Mouse (Mus musculus) lung, embryonic 16.5 days (tissue): Measurements from ENCODE around the gene Ldhal6b. TPM values are rescaled to one million over a fixed set of nuclear protein-coding genes. Genes with fewer than 3 reads are reported as not detected.

Experiments
- ATAC-seq: fragments of 200-750 bp; cut with Nextera tagmentation; 2 replicates; pipeline ENCODE4 v1.8.0; 2017; ENCODE audit warnings: low read depth, mild to moderate bottlenecking, moderate library complexity
- H3K27ac ChIP-seq: fragments of 300-500 bp; sonication (generic); 2 replicates; pipeline ENCODE4 v1.5.1; 2014; ENCODE audit warnings: mild to moderate bottlenecking, control low read depth, low read length
- H3K27me3 ChIP-seq: fragments of 300-500 bp; sonication (generic); 2 replicates; pipeline ENCODE4 v1.6.1; 2014; ENCODE audit warnings: low read depth, low read length, mixed read lengths; ENCODE audit not compliant: control insufficient read depth, insufficient read depth
- H3K36me3 ChIP-seq: fragments of 300-500 bp; sonication (generic); 2 replicates; pipeline ENCODE4 v1.6.1; 2014; ENCODE audit warnings: low read length; ENCODE audit not compliant: control insufficient read depth, insufficient read depth
- H3K4me1 ChIP-seq: fragments of 300-500 bp; sonication (generic); replicated peaks from 2 replicates; pipeline ENCODE4 v1.6.1; 2014; ENCODE audit warnings: low read length, mixed read lengths; ENCODE audit not compliant: control insufficient read depth, insufficient read depth
- H3K4me2 ChIP-seq: fragments of 300-500 bp; sonication (generic); 2 replicates; pipeline ENCODE4 v1.6.1; 2014; ENCODE audit warnings: low read depth, low read length, control low read depth
- H3K4me3 ChIP-seq: fragments of 300-500 bp; sonication (generic); 2 replicates; pipeline ENCODE4 v1.5.1; 2014; ENCODE audit warnings: mild to moderate bottlenecking, low read length, control low read depth
- H3K9ac ChIP-seq: fragments of 300-500 bp; sonication (generic); 2 replicates; pipeline ENCODE4 v1.6.1; 2014; ENCODE audit warnings: low read length, control low read depth
- H3K9me3 ChIP-seq: fragments of 300-500 bp; sonication (generic); 2 replicates; pipeline ENCODE4 v1.6.1; 2016; ENCODE audit warnings: low read length; ENCODE audit not compliant: control insufficient read depth
- WGBS: fragments of 180-500 bp; shearing (Covaris S2); extraction: QIAGEN DNeasy Blood & Tissue Kit; methylation state at CpG from one replicate; pipeline ENCODE4 v1.1.7; 2014; 5-methylcytosine and 5-hydroxymethylcytosine counted together
- polyA plus RNA-seq: library from polyadenylated mRNA; unstranded; fragments of >200 nt; fragmentation: Nextera tagmentation; extraction: Ambion mirVana; gene quantifications from 2 replicates; pipeline ENCODE4 v1.2.1, GENCODE M21; 2015

Ldhal6b gene
- polyA plus RNA-seq, 1 experiment from 2014 or later, result not detected

DNA sequence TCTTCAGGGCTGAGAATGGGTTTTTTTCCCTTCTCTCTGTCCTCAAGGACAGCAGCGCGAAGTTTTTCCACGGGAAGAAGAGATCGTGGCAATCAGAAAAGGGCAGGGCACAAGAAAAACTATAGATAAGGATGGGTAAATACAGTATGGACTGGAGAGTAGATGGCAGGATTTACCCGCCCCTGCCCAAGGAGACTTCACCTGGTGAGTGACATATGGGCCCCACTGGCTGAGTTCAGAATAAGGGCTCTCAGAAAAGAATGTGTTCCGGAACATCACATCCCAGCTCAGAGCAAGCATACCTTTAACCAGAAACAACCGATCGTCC lies 21.2 kb upstream of the Ldhal6b start:
- H3K4me2 ChIP-seq, result peak overlapping the region; percentile 77
- peak overlapping the region; percentile 60 for H3K4me3 ChIP-seq
- no peak overlapping the region for H3K27ac ChIP-seq
- no peaks in the 10 kb centered on the region for H3K27me3 ChIP-seq
- H3K9me3 ChIP-seq, result no peaks in the 10 kb centered on the region
- H3K36me3 ChIP-seq, result no peaks in the 10 kb centered on the region
- peak; percentile 18; the same call in 1 of the 2 replicates for ATAC-seq
- H3K9ac ChIP-seq, result peak overlapping the region; percentile 81
- peaks cover 10% of the 10 kb centered on the region for H3K4me1 ChIP-seq
- WGBS, result 0% methylated on average over 8 of the region's 8 CpGs

DNA sequence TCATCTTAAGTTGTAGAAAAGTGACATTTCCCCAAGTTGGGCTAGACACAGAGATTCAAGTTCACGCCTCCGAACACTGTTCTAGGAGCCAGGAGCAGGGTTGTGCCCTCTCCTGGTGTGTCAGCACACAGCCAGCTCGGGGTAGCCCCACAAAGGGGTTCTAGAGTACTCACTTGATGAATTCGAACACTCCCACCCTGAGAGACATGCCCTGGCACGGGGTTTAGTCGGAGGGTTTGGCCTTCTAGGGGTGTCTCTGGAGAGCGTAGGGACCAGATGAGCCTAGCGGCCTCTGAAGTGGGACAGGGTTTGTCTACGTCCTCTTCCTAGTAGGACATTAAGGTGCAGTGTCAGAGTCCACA lies 11.2 kb upstream of the Ldhal6b start:
- Histone ChIP-seq H3K27me3 (no peaks in the 10 kb centered on the region), H3K9ac (no peak overlapping the region), H3K4me2 (no peak overlapping the region), H3K36me3 (peaks cover 18% of the 10 kb centered on the region; the same call in 1 of the 2 replicates), H3K27ac (no peak overlapping the region), H3K4me1 (no peaks in the 10 kb centered on the region), H3K9me3 (no peaks in the 10 kb centered on the region), H3K4me3 (no peak overlapping the region)
- WGBS, result 78% methylated on average over 9 of the region's 9 CpGs
- peak; percentile 45 for ATAC-seq

DNA sequence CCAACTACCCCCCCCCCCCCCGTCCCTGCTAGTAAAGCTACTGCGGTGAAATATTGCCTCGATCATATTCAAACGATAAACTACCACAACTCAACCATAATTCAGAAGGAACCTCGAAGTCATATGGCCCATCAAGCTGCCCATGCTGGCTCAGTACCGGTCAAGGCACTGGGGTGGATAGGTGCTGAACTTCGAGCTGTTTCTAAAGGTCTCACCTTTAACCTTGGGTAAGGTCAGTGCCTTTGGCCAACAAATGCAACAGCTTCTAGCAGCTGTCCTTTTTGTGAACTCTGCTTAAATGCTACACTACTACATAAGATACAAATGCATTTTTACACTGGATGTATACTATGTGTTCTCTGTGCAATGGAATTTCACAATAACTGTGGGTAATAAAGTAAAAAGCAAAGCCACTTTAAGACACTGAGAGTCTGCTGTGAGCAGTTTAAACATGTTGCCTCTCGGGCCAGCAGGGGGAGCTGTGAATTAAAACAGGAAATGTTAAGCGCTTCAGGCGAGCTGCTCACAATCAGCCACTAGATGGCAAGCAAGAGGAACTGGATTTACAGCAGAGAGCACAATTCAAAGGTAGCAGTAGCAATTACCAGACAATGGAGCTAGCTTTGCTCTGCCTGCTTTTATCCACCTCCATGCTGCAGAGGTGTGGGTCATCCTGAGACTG lies 10.7 kb upstream of the Ldhal6b start:
- Histone ChIP-seq H3K9me3 (no peaks in the 10 kb centered on the region), H3K9ac (no peak overlapping the region), H3K4me1 (no peaks in the 10 kb centered on the region), H3K4me3 (no peak overlapping the region), H3K27me3 (no peaks in the 10 kb centered on the region), H3K36me3 (peaks cover 18% of the 10 kb centered on the region; the same call in 1 of the 2 replicates), H3K4me2 (no peak overlapping the region), H3K27ac (no peak overlapping the region)
- ATAC-seq, result peak; percentile 79
- 55% methylated on average over 10 of the region's 10 CpGs for WGBS

DNA sequence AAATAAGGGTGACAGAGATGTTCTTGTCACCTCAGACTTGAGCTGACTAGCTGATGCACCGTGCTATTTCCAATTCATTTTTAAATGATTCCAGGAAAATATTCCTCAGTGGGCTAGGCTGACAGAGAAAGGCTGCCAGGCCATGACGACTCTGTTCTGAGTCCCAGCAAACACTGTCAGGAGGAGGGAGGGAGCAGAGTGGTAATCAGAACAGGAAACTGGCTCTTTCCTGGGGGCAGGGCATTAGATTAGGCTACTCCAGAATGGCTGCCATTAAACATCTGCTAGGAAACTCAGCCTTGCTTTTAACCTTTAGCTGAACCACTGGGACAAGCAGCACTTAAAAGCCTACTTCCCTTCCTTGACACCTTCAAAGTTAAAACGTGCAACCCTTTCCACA lies 6.6 kb upstream of the Ldhal6b start:
- no peak overlapping the region for H3K27ac ChIP-seq
- no peak overlapping the region for H3K4me3 ChIP-seq
- H3K9ac ChIP-seq, result no peak overlapping the region
- H3K27me3 ChIP-seq, result no peaks in the 10 kb centered on the region
- WGBS, result 21% methylated on average over 3 of the region's 3 CpGs
- H3K36me3 ChIP-seq, result peaks cover 2% of the 10 kb centered on the region; the same call in 1 of the 2 replicates
- H3K4me2 ChIP-seq, result no peak overlapping the region
- H3K4me1 ChIP-seq, result no peaks in the 10 kb centered on the region
- no peak for ATAC-seq
- H3K9me3 ChIP-seq, result no peaks in the 10 kb centered on the region

DNA sequence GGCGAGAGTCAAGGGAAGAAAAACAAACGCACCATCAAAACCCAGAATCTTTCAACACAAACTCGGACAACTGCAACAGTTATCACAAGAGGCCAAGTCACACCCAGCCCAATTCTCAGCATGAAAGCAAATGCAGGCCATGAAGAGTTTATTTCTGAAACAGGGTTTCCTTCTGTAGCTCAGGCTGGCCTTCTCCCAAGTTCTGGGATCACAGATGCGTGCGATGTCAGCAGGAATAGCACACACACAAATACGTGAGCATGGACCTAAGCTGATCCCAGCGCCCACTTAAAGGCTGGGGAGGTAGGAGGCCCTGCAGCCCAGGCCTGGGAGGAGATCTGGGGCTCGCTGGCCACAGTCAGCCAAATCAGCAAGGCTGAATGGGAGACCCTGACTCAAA lies 5.6 kb upstream of the Ldhal6b start:
- no peak overlapping the region for H3K4me3 ChIP-seq
- no peak for ATAC-seq

DNA sequence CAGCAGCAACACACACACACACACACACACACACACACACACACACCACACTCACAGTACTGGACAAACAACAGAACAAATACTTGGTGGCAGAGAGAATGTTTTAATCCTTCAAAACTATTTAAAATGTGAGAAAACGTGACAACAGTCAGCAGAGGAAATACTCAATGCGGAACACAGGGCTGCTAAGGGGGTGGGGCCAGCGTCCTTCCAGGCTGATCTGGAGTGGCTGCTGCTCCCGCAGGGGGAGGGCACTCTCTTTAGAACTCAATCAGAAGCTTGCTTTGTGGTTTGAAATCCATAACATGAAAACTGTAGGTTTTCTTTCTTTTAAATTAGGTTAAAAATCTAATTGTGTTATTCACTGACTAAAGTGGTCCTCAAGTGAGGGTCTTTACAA lies 3.3 kb upstream of the Ldhal6b start:
- Histone ChIP-seq H3K9me3 (no peaks in the 10 kb centered on the region), H3K4me1 (no peaks in the 10 kb centered on the region), H3K36me3 (peaks cover 9% of the 10 kb centered on the region), H3K27ac (no peak overlapping the region), H3K9ac (no peak overlapping the region), H3K27me3 (no peaks in the 10 kb centered on the region), H3K4me2 (no peak overlapping the region), H3K4me3 (no peak overlapping the region)
- 30% methylated on average over 4 of the region's 4 CpGs for WGBS
- ATAC-seq, result peak; percentile 77; the same call in 1 of the 2 replicates

More for the DNA sequence above, 5.6 kb upstream of the Ldhal6b start:
- 79% methylated on average over 8 of the region's 8 CpGs for WGBS
- no peaks in the 10 kb centered on the region for H3K27me3 ChIP-seq
- H3K27ac ChIP-seq, result no peak overlapping the region
- H3K4me1 ChIP-seq, result no peaks in the 10 kb centered on the region
- no peak overlapping the region for H3K4me2 ChIP-seq
- H3K9me3 ChIP-seq, result no peaks in the 10 kb centered on the region
- peaks cover 2% of the 10 kb centered on the region; the same call in 1 of the 2 replicates for H3K36me3 ChIP-seq
- H3K9ac ChIP-seq, result no peak overlapping the region

DNA sequence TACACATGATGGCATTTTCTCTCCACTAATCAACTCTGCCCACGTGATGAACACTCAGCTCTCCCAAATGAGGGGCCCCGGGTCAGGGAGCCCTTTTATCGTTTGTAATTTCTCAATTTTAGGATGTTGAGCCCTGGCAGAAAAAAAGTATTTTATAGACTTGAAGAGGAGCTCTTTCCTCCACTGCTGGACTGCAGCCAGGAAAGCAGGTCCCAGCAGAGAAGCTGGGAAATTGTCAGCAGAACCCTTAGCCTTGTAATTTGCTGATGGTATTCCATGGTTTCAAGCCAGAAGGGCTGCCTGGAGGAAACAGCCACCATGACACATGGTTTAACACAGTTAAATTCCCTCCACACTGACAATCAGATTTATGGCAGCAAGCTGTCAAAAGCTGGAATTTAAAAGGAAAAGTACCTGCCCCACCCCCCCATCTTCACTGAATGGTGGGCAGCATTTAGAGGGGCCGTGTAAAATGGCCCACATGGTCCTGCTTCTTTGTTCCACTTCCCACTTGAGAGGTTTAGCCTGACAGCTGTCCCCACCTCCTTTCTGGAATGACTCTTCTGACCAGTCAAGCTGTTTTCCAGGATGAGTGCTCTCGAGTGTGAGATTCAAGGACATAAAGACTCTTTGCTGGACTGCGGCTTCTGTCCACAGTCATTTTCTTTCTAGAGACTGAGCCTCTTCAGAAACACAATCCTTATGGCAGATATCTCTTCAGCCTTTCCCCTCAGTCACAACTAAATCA lies 1.4 kb upstream of the Ldhal6b start:
- no peaks in the 10 kb centered on the region for H3K27me3 ChIP-seq
- H3K9me3 ChIP-seq, result no peaks in the 10 kb centered on the region
- WGBS, result 53% methylated on average over 6 of the region's 6 CpGs
- H3K4me2 ChIP-seq, result no peak overlapping the region
- no peak for ATAC-seq
- no peak overlapping the region for H3K27ac ChIP-seq
- H3K4me1 ChIP-seq, result no peaks in the 10 kb centered on the region
- peaks cover 9% of the 10 kb centered on the region for H3K36me3 ChIP-seq
- no peak overlapping the region for H3K9ac ChIP-seq
- no peak overlapping the region for H3K4me3 ChIP-seq

DNA sequence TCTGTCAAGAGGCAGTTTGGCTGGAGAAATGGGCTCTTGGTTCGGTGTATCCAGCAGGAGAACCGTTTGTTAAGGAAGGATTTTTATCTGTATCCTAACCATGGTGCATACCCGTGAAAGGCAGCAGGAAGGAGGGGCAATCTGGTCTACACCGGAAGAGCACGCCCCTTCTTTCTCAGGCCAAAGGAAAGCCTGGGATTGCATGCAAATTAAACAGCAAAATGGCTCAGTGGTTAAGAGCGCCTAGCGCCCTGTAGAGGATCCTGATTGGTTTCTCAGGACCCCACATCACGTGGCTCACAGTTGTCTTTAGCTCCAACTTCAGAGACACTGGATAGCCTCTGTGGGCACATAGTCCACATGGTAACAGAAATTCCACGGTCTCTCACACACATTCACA lies 489 bp upstream of the Ldhal6b start:
- Histone ChIP-seq H3K4me3 (no peak overlapping the region), H3K9me3 (no peaks in the 10 kb centered on the region), H3K4me1 (no peaks in the 10 kb centered on the region), H3K9ac (no peak overlapping the region), H3K27me3 (no peaks in the 10 kb centered on the region), H3K27ac (no peak overlapping the region), H3K4me2 (no peak overlapping the region), H3K36me3 (peaks cover 9% of the 10 kb centered on the region)
- 79% methylated on average over 9 of the region's 9 CpGs for WGBS
- no peak for ATAC-seq

DNA sequence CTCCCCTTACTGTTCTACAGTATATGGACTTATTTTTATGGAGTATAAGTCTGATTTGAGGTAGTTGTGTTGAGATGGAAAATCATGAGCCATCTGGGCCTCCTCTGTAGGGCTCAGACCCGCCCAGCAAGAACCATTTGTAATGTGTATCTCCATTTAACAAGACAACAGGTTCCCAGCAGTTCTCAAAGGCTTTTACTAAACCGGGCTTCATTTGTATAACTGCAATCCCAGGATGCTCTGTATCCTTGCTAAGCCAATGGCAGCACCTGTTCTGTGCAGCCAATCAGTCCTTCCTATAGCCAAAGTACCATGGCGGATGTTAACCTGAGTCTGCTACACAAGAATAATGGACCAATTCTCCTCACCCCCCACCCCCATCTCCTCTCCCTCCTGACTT lies 2.0 kb downstream of the Ldhal6b start:
- H3K27ac ChIP-seq, result no peak overlapping the region
- H3K27me3 ChIP-seq, result no peaks in the 10 kb centered on the region
- no peaks in the 10 kb centered on the region for H3K9me3 ChIP-seq
- no peak overlapping the region for H3K9ac ChIP-seq
- 92% methylated on average over 3 of the region's 3 CpGs for WGBS
- H3K4me1 ChIP-seq, result no peaks in the 10 kb centered on the region
- H3K36me3 ChIP-seq, result peaks cover 9% of the 10 kb centered on the region
- ATAC-seq, result no peak
- no peak overlapping the region for H3K4me2 ChIP-seq
- no peak overlapping the region for H3K4me3 ChIP-seq
